Mouse (Mus musculus) mouse embryonic stem cell (cell line): Measurements from ENCODE around the gene Lce3a.

Experiments used
- in situ Hi-C, 2 experiments: fragments of 300-500 bp; cut with MboI; formaldehyde crosslinking; loops; 1 replicate in 1 of 2; 3 replicates in 1 of 2; pipeline ENCODE4 v1.14.3; 2019 to 2020; ENCODE audit warnings: low sequenced_read_pairs in 2 of 2, low pct_unique_long_range_greater_than_20kb in 1 of 2, mixed read lengths in 1 of 2; ENCODE audit not compliant: unreplicated experiment in 1 of 2

Lce3a gene

GRCm38 (mm10) chr3:92926130-92926529, at the start of gene Lce3a:
Lce3a (minus strand) TSS chr3:92926230.
- in situ Hi-C loops, result no loop called here

- in situ Hi-C loops, result no loop called here
Observed at GRCm38 (mm10) chr3:92966761-92967160, 40.7 kb upstream of the Lce3a start, which contains the start of gene Lce3e. Lce3e (plus strand) TSS chr3:92967061.

- in situ Hi-C loops, result no loop called here
Observed at GRCm38 (mm10) chr3:92957090-92957489, 31.1 kb upstream of the Lce3a start, which contains the start of gene Lce3d. Lce3d (plus strand) TSS chr3:92957390.

GRCm38 (mm10) chr3:92944186-92944585, 18.2 kb upstream of the Lce3a start, which contains the start of gene Lce3c:
Lce3c (plus strand) TSS chr3:92944486.
- in situ Hi-C loops, result no loop called here

- in situ Hi-C loops, result no loop called here
Observed at GRCm38 (mm10) chr3:92932679-92933078, 6.6 kb upstream of the Lce3a start, which contains the start of gene Lce3b. Lce3b (plus strand) TSS chr3:92932979.

GRCm38 (mm10) chr3:92920364-92920763, 5.7 kb downstream of the Lce3a start:
- in situ Hi-C loops, result loop anchor here in 1 of 2 experiments (25.0 kb wide), 1 partner anchor 92 kb away; the partner anchor contains the start of genes Crct1 and Lce1m

GRCm38 (mm10) chr3:92907571-92907970, 18.5 kb downstream of the Lce3a start:
- in situ Hi-C loops, result loop anchor here in 1 of 2 experiments (25.0 kb wide), 1 partner anchor 105 kb away; the partner anchor contains the start of genes Crct1 and Lce1m

- in situ Hi-C loops, result loop anchor here in 1 of 2 experiments (25.0 kb wide), 1 partner anchor 107 kb away; the partner anchor contains the start of genes Crct1 and Lce1m
Observed at GRCm38 (mm10) chr3:92905182-92905581, 20.8 kb downstream of the Lce3a start.

- in situ Hi-C loops, result loop anchor here in 1 of 2 experiments (25.0 kb wide), 1 partner anchor 109 kb away; the partner anchor contains the start of genes Crct1 and Lce1m
Observed at GRCm38 (mm10) chr3:92903640-92904039, 22.4 kb downstream of the Lce3a start.

GRCm38 (mm10) chr3:92902992-92903391, 23.0 kb downstream of the Lce3a start:
- in situ Hi-C loops, result loop anchor here in 1 of 2 experiments (25.0 kb wide), 1 partner anchor 109 kb away; the partner anchor contains the start of genes Crct1 and Lce1m

- in situ Hi-C loops, result no loop called here
Observed at GRCm38 (mm10) chr3:92894489-92894888, 31.5 kb downstream of the Lce3a start.

- in situ Hi-C loops, result no loop called here
Observed at GRCm38 (mm10) chr3:92894063-92894462, 32.0 kb downstream of the Lce3a start.
